Mouse (Mus musculus): Measurements from ENCODE around the gene Kif14.
"Not testable (repeated sequence)": the region's sequence is repeated elsewhere in the genome, so short reads cannot be mapped to it uniquely, and the experiment has no call there.

The Kif14 gene

DNA sequence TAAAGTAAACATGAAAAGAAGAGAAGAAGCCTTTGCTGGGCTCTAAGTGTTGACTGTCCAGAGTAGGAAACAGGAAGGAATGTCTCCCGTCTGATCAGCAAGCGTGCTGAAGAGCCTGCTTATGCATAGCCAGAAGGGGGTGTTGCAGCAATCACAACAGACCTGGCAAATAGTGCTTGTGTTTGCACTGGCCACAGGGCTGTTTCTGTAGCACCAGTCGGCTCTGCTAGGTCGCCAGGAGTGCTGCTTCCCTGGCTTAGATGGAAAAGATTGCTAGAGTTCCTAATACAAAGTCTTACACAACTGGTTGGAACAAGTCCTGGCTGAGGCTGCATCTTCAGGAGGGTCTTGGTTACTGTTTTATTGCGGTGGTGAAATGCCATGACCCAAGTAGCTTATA, 25.5 kb downstream of the Kif14 start:
- DNase-seq (ENCODE audit: low spot score in 2 of 2), result no peak

DNA sequence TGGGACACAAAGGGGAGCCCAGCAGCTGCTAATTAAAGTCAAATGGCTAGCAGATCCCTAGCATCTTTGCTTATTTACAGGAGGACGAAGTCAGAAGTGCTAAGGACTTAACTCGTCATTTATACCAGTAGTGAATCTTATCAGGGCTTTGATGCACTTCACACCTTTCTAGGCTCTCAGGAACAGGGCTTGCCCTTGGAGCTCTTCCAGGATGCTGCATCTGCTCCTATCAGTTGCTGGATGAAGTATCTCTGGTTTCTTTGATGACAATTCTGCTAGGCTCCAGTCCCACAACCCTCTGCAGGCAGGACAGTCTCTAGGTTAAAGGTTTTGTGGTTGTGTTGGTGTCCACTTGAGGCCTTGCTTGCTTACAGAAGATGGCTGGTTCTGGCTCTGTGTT, 26.1 kb downstream of the Kif14 start:
- DNase-seq (ENCODE audit: low spot score in 2 of 2), result no peak

DNA sequence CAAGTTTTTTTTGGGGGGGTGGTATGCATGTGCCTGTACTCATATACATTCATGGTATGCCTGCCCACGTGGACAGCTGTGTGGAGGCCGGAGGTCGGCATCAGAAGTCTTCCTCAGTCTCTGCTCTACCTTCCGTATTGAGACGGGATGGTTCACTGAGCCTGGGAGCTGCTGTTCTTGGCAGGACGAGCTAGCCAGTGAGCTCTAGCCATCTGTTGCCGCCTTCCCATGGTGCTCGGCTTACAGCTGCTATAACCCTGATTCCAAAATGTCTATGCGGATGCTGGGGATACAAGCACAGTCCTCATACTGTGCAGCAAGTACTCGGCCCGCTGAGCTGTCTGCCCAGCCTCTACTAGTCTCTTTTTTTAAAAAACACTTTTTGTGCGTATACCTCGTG, 33.2 kb downstream of the Kif14 start:
- no peak for DNase-seq (ENCODE audit: low spot score in 2 of 2)

DNA sequence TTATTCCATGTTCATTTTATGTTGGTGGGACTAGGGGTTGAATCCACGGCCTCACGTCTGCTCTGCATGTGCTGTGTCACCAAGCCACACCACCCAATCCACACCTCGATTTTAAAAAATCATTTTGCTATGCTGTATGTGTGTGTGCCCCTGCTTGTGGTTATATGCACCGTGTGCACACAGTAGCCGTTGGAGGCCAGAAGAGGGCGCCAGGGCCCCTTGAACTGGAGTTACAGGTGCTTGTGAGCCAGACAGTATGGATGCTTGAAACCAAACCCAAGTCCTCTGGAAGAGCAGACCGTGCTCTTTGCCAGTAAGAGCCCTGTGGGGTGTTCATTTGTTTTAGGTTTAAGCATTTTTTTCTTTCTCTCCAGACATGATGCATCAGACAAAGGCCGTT, 36.8 kb downstream of the Kif14 start:
- DNase-seq (ENCODE audit: low spot score in 2 of 2), result no peak

DNA sequence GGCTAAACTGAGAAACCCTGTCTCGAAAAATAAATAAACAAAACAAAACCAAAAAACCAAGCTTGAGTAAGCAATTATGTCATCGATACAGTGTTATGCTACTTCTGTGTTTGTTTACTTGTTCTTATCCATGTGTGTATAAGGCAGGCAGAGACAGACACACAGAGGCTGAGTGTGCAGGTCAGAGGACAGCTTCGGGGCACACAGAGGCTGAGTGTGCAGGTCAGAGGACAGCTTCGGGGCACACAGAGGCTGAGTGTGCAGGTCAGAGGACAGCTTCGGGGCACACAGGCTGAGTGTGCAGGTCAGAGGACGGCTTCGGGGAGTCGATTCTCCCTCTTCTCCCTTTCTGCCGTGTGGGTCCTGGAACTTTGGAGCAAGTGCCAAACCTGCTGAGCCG, 40.1 kb downstream of the Kif14 start:
- not testable (repeated sequence) for DNase-seq (ENCODE audit: low spot score in 2 of 2)

DNA sequence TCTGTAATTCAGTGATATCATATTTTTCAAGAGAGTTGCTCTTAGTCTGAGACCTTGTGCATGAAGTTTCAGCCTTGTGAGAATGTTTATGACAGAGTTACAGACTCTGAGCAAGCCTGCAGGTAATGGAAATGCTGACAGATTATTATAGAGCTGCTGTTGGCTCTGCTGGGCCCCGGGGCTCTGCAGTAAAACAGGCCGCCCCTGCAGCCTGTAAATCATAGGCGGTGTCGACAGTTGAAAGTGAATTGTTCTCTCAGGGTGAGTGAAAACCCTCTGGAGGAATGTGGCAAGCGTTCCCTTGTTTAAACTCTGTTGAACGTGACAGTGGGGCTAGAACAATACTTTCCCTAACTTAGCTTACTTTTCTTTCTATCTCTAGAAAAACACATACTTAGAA, 46.2 kb downstream of the Kif14 start:
- DNase-seq (ENCODE audit: low spot score in 2 of 2), result no peak

DNA sequence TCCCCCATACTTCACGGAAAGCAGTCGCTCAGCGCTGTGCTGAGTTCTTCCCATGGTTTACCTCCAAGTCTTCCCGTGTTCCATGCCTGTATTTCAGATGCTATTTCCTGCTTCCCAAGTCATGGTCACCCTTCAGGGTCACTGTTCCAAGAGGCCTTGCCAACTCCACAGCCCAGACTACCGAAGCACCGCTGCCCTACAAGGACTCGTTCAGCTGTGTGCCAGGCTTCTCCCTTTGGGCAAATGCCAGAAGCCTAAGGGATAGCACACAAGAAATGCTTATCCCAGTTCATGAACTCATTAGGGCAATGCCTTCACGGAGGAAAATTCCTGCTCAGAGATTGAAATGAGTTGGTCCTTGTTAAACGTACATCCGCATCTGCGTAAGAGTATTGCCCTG, 47.0 kb downstream of the Kif14 start:
- no peak for DNase-seq (ENCODE audit: low spot score in 2 of 2)

DNA sequence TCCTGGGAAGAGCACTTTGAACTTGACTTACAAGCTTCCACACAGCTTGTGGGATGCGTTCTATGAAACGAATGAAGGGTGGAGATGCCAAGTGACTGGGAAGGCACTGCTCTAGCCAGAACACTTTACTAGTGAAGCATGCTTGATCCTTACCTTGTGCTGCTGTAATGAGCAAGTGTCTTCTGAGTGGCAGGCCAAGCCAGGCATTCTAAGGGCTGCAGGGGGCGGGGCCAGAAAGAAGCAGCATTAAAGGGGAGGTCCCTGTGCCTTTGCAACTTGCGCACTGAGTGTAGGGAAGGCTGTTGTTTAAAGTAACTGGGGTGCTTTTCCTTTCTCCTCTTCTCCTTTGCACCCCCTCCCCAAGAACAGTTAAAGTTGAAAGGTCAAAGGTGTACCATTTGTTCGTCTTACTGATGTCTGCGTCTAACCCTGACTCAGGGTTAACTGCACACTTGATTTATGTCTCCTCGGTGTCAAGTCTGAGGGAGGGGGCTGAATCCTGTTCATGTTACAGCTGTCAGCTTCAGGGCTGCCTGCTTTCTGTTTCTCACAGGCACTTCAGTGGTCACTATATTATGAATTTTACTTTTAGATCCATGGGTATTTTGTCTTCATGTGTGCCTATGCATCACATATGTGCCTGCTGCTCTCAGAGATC, 52.7 kb downstream of the Kif14 start:
- DNase-seq (ENCODE audit: low spot score in 2 of 2), result no peak

DNA sequence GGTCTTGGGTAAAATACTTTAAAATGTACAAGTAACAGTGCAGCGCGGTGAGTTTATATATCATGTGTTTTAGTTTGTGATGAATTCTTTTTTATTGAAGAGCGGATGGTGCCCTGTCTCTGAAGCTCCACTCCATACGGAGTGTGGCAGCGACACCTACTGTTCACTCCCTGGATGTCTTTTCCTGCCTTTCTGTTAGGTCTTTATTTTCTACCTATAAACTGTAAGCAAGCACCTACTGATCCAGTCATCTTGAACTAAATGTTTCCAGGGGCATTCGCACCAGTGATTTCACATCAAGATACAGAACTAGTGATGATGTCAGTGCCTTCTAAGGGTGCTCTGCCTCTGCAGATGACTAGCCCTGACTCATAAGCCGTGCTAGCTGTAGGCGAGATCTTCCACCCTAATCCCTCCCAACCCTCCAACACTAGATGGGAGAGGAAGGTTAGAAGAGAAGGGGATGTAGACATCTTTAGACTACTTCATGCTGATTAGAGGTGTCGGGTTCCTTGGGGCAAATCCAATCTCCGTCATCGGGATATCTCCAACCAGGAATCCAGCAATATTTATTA, 55.3 kb downstream of the Kif14 start:
- peak; percentile 82 to 87 for DNase-seq (ENCODE audit: low spot score in 2 of 2)

DNA sequence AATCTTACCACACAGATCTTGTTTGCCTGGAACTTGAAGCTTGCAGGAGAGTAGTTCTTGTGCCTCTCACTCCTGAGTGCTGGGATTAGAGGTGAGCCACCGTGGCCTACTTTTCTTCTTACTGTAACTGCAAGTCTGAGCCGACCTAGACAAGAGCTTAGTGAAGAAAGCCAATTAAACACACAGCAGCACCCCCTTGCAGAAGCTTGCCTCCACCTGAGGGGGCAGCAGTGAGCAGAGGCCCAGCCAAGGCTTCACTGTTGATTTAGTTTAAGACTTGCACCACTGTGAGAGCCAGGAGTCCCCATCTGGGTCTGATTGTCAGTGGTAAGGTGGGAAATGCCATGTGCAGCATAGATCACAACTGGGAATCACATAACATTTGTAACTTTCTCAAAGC, 58.8 kb downstream of the Kif14 start:
- DNase-seq (ENCODE audit: low spot score in 2 of 2), result peak; percentile 44 to 72

DNA sequence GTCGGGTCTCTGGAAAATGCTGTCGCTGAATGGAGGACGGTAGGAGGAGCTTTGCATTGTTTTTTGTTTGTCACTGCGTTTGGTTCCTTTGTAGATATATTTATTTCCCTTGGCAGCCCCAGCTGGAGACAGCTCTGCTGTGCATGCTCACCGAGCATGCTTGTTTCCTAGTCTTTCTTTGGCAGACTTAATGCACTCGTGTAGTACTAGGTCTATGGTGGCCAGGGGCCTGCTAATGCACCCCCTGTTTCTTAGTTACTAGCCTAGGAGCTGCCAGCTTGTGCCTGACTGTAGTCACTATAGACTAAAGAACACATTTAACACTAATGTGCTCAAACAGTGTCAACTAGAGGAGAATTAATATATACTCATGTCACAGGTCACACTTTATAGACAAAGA, 59.7 kb downstream of the Kif14 start:
- DNase-seq (ENCODE audit: low spot score in 2 of 2), result no peak

DNA sequence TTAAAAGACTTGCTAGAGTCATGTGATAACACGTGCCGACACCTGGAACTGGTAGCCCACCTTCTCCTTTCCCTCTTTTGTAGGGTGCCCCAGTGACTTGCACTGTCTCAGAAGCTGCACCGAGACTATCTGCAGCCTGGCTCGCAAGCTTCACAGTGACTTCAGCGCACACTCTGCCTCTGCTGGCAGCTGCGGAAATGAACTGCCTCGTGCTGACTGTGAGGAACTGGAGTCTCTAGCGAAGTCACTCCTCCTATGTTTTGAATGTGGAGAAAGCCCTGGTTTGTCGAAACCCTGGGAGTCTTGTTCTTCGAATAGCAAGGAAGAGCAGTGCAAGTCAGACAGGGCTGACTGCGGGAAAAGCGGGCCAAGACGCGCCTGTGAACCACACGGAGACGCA, 61.0 kb downstream of the Kif14 start:
- peak; percentile 41 to 52 for DNase-seq (ENCODE audit: low spot score in 2 of 2)

DNA sequence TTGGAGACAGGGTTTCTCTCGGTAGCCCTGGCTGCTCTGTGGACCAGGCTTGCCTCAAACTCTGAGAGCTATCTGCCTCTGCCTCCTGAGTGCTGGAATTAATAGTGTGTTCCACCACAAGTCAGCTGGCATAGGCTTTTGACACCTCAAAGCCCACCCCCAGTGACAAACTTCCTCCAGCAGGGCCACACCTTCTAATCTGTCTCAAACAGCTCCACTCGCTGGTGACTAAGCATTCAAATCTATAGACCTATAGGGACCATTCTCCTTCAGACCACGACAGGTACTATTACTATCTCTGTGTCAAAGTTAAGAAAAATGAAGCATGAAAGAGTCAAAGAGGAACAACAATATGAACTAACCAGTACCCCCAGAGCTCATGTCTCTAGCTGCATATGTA, 66.4 kb downstream of the Kif14 start:
- DNase-seq (ENCODE audit: low spot score in 2 of 2), result no peak

DNA sequence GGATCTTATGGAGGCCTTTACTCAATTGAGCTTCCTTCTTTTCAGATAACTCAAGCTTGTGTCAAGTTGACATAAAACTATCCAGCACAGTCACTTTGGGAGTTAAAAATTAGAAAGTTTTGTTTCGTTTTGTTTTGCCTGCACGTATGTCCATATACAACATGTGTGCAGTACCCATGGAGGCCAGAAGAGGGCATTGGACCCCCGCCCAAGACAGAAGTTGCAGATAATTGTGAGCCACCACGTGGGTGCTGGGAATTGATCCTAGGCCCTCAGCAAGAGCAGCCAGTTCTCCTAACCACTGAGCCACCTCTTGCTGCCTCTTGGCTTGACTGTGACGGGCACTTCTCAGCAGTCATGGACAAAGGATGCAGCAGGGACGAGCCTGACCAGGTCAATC, 70.8 kb downstream of the Kif14 start:
- DNase-seq (ENCODE audit: low spot score in 2 of 2), result no peak

DNA sequence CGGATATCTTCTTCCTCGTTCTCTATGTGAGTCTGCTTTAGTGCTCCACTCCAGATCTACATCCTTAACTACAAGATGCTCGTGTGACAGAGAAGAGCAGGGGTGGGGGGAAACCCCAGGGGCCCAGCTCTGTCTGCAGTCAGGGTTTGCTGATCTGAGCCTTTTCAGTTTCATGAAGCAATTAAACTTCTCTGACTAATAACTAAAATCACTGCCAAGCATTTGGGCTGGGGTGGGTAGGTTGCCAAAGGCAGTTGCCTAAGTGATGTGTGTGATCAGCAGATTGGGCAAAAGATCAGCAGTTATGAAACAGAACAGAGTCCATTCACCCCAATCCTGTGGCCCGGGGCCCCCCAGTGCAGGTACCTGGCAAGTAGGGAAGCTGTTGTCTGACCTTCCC, 72.1 kb downstream of the Kif14 start:
- DNase-seq (ENCODE audit: low spot score in 2 of 2), result no peak

DNA sequence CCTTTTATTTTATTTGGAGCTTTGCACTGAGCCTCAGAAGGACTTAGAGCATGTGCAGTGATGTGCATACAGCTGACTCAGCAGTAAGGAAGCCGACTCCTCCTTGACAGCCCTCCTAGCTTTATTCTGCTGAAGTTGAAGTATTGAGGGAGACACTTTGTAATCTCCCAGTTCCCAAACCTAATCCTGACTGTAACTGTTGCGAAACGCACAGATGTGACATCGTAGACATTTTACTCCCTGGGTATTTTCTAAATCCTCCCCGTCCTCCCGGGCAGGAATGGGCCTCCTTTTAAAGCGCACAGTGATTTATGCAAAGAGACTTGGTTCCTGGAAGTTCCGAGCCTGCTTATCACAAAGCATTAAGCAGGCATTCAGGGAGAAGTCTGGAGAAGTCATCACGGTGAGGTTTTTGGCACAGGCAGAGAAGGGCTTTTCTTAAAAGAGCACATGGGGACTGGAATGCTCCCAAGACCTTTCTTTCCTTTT, 74.3 kb downstream of the Kif14 start:
- no peak for DNase-seq (ENCODE audit: low spot score in 2 of 2)

DNA sequence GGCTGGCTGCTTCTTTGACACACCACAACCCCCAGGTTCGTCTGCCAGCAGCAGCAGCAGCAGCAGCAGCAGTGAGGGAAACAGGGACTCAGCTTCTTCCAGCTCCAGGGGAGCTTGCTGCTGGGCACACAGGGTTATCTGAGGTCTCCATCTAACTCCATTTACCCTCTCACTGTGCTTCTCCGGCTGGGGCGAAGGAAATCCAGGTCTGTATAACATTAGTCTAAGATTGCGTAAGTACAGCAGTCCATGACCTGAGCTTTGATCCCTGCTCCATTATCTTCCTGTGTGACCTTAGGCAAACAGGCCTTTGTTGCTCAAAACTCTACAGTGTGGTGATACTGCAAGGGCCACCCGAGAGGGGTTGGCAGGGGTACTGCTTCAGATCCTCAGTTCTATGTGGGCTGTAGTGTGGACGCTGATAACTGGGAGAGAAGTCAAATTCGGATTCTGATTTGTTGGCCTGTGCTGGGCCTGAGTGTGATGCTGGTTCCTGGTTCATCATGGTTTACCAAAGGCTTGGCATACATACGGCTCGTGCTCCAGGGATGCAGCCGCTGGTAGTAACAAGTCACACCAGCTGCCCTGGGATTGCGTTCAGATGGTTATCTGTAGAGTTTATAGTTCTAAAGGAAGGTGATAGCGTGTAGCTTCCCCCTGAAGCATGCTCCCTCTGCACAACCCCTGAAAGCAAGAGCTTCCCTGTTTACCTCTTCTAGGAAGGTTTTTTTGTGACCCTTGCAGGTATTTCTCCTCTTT, 75.7 kb downstream of the Kif14 start:
- DNase-seq (ENCODE audit: low spot score in 2 of 2), result no peak

DNA sequence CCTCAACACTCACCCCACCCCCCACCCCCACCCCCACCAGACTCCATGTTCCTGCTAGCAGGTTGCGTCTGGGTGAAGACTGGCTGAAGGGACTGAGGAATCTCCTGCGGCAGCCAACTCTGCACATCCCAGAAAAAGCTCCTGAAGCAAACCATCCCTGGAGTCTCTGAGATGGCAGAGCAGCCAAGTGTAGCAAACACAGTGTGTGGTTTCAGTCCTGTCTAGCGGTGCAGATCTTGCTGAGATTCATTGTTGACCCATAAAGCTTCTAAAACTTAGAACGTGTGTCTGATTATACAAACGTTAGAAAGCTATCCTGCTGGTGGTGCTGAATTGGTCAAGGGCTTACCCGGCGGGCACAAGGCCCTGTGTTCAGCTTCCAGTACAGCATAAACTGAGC, 77.8 kb downstream of the Kif14 start:
- no peak for DNase-seq (ENCODE audit: low spot score in 2 of 2)

DNA sequence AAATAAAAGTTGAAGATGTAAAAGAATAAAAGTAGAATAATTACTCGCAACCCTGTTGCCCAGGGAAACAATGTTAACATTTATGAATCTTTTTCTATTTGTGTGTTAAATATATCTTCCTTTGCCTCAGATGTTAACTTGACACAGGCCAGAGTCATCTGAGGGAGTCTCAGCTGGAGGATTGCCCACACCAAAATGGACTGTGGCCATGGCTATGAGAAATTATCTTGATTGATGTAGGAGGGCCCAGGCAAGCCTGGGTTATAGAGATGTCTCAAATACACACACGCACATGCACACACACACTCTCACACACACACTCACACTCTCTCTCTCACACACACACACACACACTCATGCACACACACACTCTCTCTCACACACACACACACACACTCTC, 80.9 kb downstream of the Kif14 start:
- no peak for DNase-seq (ENCODE audit: low spot score in 2 of 2)

DNA sequence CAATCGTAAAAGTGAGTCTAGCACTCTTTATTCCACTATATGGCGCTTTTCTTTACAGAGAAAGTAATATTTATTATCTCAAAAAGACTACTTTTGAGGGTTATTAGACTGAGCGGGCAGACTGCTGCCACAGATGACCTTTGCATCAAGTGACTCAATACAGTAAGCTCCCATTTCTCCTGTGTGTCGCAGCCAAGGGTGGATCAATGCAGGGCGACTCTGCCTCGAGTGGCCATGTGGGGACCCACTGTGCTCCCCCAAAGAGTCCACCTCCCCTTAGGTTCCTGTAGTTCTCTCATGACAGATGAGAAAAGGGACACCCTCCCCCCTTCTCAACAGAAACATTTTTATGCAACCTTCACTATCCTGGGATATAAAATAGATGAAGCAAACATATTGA, 84.1 kb downstream of the Kif14 start:
- DNase-seq (ENCODE audit: low spot score in 2 of 2), result no peak

DNA sequence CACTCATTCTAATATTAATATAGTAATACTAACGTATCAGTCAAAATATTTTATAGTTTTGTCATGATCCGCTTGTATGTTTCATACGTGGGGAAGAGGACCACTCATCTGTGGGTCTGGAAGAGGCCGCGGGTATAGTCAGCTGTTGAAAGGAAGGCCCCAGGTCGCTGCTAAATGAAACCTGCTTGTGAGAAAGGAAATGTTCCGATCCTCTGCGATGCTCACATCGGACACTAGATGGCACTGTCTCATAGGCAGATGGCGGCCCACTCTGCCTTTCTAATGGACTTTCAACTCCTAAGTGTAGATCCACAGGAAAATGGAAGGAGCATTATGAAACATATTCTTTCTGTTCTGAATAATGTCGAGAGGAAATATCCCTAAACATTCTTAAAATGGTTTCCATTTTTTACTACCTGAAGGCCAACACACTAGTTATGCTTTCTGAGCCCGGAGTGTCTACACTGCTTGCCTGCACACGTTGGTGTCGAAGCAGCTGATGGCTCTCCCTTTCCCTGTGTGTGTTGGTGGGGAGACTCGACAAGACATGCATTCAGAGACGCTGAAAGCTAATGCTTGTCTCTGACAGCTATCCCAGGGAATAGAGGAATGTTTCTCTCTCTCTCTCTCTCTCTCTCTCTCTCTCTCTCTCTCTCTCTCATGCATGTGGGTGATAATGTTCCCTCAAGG, 84.9 kb downstream of the Kif14 start:
- peak; percentile 92 to 94 for DNase-seq (ENCODE audit: low spot score in 2 of 2)

DNA sequence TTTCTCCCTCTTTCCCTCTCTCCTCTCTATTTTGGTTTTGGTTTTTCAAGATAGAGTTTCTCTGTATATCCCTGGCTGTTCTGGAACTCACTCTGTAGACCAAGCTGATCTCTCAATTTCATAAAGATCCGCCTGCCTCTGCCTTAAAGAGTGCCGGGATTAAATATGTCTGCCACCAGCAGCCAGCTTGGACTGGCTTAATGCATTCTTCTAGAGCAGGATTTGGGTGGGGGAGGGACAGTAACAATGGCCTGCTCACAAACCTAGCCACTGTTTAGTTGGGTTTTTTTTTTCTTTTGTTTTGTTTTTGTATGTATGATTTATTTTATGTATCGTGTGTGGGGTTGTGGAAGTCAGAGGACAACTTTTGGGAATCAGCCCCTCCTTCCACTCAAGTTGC, 88.5 kb downstream of the Kif14 start:
- DNase-seq (ENCODE audit: low spot score in 2 of 2), result no peak

DNA sequence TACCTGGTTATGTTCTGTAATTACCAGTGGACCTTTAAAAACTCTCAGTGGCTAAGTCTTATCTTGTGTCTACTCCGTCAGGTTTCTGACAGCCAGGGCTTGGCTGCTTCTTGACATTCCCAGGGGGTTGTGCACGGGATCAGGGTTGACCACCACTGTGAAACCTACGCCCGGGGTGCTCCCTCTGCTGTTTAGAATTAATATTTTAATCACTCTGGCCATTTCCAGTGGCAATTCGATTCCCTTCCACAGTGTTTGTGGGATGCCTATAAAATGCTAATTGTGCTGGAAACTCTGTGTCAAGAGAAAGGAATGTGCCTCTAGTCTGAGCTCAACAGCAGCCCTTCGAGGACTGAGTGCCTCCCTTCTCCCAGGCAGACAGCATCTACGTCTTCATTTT, 89.7 kb downstream of the Kif14 start:
- DNase-seq (ENCODE audit: low spot score in 2 of 2), result no peak
